Mouse (Mus musculus) heart, postnatal 10 days (tissue): ENCODE measurements at regions not wholly inside any gene's neighbourhood (a gene's known extent, or its start where the extent isn't known, plus 50 kb on each side); places are given as distances from the start of the nearest gene placed in this dataset.

ENCODE experiments used
- DNase-seq, 2 experiments: peaks; one replicate each; pipeline ENCODE4 v3.0.0; 2021
- intact Hi-C: fragments of 180-260 bp; cut with DNase I; formaldehyde crosslinking; loops from one replicate; pipeline ENCODE4 v1.15.1; 2025

- intact Hi-C loops = no loop called here
- no peak for DNase-seq
These were observed 99.6 kb downstream of the Vegfa start for GRCm38 (mm10) chr17:45932611-45933010.

- no peak for DNase-seq
- intact Hi-C loops = no loop called here
These were observed 102.6 kb downstream of the Vegfa start for GRCm38 (mm10) chr17:45929591-45929990.

GRCm38 (mm10) chr17:45928903-45929477, 103.2 kb downstream of the Vegfa start:
- no peak for DNase-seq
- intact Hi-C loops = no loop called here

- intact Hi-C loops = no loop called here
- DNase-seq = no peak
These were observed 104.2 kb downstream of the Vegfa start for GRCm38 (mm10) chr17:45928013-45928412.

GRCm38 (mm10) chr17:45925845-45926244, 106.3 kb downstream of the Vegfa start:
- intact Hi-C loops = no loop called here
- no peak for DNase-seq

- no peak for DNase-seq
- intact Hi-C loops = no loop called here
These were observed 107.6 kb downstream of the Vegfa start for GRCm38 (mm10) chr17:45924595-45924994.

- DNase-seq = no peak
- intact Hi-C loops = no loop called here
These were observed 108.9 kb downstream of the Vegfa start for GRCm38 (mm10) chr17:45923217-45923730.

DNA sequence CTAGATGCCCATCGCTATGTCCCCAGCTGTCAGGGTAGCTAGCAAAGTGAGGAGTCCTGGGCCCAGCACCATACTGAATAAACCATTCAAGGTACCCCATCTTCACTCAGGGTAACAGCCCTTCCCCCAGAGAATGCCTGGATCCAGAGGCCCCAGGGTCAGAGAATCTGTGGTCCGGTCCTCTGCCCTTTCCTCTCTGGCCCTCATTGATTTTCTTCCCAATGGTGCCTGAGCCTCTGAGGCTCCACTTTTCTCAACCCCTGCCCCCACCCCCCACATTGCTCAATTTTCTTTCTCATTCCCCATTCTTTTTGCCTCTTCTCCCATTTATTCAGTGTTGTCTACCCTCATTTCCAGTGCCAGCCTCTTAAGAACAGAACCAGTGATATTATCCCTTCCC, 114.5 kb downstream of the Vegfa start:
- DNase-seq = no peak
- intact Hi-C loops = no loop called here

DNA sequence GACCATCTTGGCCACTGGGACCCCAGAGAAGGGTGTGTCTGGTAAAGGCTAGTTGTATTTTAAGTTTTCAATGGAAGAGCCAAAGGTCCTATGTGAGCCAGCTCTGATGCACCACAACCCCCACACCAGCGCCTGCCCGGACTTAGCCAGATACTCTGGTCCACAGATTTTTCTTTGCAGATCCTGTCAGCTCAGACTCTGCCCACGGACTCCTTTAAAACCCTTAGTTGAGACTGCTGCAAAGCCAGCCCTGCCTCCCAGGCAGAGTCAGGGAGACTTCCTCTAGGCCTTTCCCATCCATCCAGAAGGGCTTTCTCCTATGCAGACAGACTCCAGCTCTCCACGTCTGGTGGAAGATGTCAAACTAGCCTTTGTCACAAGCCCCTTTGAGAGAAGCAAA, 115.2 kb downstream of the Vegfa start:
- no peak for DNase-seq
- intact Hi-C loops = no loop called here

DNA sequence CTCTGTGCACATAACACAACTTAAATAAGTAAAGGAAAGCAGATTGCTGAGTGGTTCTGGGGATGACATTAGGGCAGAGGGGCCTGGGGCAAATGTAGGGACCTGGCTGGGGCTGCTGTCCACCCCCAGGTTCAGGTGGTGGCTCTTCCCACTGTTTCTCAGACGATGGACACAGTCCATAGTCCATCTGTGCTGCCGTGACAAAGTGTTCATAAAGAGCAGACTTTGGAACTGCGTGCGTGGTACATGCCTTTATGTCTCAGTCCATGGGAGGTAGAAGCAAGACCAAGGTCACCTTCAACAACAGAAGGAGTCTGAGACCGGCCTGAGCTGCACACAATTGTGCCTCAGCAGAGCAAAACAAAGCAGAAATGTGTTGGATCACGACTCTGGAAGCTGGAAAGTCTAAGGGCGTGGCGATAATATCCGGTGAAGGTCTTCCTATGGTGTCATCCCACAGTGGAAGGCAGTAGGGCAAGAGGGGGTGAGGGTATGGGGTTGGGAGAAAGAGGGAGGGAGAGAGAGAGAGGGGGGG, 117.4 kb downstream of the Vegfa start:
- intact Hi-C loops = no loop called here
- DNase-seq = no peak

DNA sequence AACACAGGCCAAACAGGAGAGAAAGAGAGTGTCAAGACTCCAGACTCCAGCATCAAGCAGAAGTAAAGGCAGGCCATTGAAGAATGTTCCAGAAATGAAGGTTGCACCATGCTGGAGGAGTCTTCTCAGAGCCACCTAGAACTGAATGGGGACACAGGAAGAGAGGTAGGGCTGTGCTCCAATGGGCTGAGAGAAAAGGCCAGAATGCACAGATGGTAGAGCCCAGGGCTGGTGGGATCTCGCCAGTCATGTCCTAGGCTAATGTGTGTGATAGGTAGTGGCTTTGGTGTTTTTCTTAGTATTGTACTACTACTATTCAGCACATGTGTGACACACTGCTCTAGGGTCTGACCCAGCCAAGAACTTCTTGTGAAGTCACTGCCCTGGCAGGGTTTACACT, 117.9 kb downstream of the Vegfa start:
- intact Hi-C loops = no loop called here
- no peak for DNase-seq

- intact Hi-C loops = no loop called here
- DNase-seq = no peak
These were observed 118.5 kb downstream of the Vegfa start for GRCm38 (mm10) chr17:45913671-45914070.

DNA sequence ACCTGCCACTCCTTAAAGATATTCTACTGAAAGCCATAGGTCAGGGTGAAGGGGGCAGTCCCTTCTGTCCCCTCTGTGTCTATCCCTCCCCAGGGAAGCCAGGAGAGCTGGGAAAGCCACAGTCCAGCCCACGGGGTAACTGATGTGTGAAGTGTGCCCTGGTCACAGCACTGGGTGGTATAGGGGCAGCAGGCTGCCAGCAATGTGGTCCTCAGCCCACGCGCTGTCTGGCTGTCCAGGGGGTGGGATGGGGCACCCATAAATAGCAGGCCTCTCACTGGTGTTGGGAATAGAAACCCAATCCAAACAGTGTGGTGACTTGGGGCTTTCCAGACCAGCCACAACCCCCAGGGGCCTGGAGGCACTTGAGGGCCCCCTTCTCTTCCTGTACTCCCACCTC, 120.0 kb downstream of the Vegfa start:
- intact Hi-C loops = no loop called here
- DNase-seq = no peak

DNA sequence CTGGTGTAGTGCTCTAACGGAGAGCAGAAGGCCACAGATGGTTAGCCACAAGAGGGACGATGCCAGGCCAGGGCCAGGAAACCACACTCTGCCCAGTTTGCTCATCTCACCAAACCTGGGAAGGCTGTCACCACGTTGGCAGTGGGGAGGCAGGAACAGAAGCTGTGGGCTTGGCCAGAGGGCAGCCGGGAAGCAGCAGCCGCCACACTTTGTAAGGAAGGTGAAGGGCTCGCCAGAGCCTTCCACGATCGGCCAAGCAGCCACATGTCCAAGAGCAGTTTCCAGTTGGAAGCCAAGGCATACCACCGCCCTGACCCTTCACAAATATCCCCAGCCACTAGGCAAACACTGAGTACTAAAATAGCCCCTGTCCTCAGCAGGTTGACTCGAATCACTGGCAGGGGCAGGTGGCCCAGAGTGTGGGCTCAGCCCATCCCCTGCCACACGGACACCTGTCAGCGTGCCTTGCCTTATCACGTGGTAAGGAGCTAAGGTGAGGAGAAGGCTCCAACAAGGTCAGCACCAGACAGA, 120.9 kb downstream of the Vegfa start:
- peak; percentile 62 to 71 for DNase-seq
- intact Hi-C loops = no loop called here

DNA sequence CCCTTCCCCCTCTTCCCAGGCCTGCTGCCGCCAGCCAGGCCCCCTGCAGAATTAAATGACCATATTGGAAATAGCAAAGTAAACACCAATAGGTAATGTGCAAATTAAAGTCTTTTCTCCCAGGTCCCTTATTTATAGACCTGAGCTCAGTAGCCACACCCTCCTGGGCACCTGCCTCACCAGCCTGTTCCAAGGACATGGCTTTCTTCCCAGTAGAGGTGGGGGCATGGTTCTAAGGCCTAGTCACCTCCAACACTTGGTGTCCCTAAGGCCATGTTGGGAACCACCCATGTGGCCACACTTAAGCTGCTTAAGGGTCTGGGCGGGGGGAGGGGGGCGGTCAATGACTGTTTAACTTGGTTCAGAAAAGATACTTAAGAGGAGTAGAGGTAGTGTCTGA, 121.9 kb downstream of the Vegfa start:
- DNase-seq = no peak
- intact Hi-C loops = no loop called here

- intact Hi-C loops = no loop called here
- DNase-seq = no peak
These were observed 124.6 kb downstream of the Vegfa start for GRCm38 (mm10) chr17:45907587-45907986.

- no peak for DNase-seq
- intact Hi-C loops = no loop called here
These were observed 126.6 kb downstream of the Vegfa start for GRCm38 (mm10) chr17:45905596-45905995.

DNA sequence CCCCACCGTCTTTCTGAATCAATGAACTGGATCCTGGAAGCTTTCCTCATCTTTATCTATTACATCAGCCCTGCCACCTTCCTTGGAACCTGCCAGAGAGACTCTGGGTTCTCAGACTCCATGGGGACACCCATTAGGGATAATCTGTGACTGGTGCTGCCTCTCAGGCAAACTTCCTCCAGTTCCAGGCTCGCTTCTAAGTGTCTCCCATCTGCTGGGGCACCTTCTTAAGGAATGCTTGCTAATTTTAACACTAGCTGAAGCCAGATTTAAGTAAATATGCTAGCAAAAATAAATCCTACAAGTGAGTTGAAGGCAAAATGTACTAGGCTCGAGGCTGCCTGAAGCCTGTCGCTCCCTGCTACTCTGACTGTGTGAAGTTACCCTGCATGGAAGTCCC, 127.9 kb downstream of the Vegfa start:
- intact Hi-C loops = no loop called here
- no peak for DNase-seq

GRCm38 (mm10) chr17:45903294-45903693, 128.9 kb downstream of the Vegfa start:
- DNase-seq = peak in 1 of 2 experiments; percentile 64
- intact Hi-C loops = no loop called here

DNA sequence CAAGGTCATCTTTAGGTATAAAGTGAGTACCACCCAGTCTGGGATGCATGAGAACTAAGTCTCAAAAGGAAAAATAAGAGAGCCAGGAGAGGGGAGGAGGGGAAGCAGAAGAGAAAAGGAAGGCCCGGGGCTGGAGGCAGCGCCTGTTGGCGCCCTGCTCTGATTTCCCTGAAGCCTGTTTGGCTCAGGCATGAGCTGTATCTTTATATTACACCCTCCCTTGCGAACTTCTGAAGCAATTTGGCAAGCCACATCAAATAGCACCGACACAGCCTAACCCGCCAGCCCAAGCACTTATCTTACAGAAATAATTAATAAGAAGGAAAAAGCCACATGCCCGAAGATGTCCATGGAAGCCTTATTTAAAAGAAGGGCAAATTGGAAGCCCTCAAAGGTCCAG, 129.5 kb downstream of the Vegfa start:
- no peak for DNase-seq
- intact Hi-C loops = no loop called here

DNA sequence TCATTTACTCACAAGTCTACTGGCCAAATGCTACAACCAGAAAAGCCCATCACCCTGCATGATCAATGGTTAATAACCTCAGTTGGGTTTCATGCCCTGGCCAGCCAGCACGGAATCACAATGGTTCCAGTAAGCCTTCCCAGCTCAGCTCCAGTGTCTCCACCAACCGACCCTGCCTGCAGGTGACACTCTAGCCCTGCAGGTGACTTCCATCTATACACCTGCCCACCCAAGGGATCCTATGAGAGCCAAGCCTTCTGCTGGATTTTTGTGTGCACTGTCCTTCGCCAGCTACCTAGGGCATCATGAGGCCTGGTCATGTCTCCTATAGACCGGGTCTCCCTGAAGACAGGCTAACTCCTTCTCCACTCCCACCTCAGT, 135.3 kb downstream of the Vegfa start:
- DNase-seq = no peak
- intact Hi-C loops = no loop called here

DNA sequence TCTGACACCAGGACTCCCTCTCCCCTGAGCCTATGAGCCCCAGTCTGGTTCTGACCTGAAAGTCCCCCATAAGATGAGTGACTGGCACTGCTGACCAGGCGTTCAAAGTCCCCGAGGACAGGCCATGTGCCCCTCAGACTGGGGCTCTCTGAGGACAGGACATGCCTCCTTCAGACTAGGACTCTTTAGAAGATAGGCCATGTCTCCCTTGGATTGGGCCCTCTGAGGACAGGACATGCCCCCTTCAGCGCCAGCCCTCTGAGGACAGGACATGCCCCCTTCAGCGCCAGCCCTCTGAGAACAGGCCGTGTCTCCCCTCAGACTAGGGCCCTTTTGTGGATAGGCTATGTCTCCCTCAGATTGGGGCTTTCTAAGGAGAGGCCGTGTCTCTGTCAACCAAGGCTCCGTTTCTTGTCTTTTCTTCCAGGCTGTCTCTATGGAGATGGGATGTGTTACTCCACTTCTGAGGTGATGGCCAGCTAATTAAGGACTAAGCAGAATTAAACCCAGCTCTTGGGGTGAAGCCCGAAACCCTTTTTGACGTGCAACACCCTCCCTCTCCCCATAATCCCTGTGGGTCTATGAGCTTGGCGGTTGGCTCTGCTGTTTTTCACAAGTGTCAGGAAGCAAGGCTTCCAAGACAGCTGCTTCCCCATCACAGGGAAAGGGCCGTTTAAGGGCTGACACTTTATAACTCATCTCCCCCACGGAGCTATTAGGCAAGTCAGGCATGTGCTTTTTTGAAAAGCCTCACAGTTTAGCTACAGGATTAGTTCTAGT, 135.8 kb downstream of the Vegfa start:
- no peak for DNase-seq
- intact Hi-C loops = no loop called here
